Mouse (Mus musculus) forebrain, embryonic 12.5 days (tissue): ENCODE measurements around the gene Sgce. TPM values are rescaled to one million over a fixed set of nuclear protein-coding genes. Genes with fewer than 3 reads are reported as not detected.
A peak's percentile ranks its signal among the peaks of the same experiment; 100 is the strongest.

Experiments
- ATAC-seq: fragments of 200-750 bp; cut with Nextera tagmentation; 2 replicates; pipeline ENCODE4 v1.8.0; 2017; ENCODE audit warnings: moderate TSS enrichment; ENCODE audit not compliant: low FRiP score
- H3K27ac ChIP-seq: fragments of 300-500 bp; sonication (generic); 2 replicates; pipeline ENCODE4 v1.5.1; 2016; ENCODE audit warnings: mild to moderate bottlenecking
- H3K27me3 ChIP-seq: fragments of 300-500 bp; sonication (generic); 2 replicates; pipeline ENCODE4 v1.6.1; 2016; ENCODE audit warnings: mild to moderate bottlenecking
- H3K36me3 ChIP-seq: fragments of 300-500 bp; sonication (generic); replicated peaks from 2 replicates; pipeline ENCODE4 v1.6.1; 2016; ENCODE audit warnings: mild to moderate bottlenecking
- H3K4me1 ChIP-seq: fragments of 300-500 bp; sonication (generic); 2 replicates; pipeline ENCODE4 v1.6.1; 2016
- H3K4me2 ChIP-seq: fragments of 300-500 bp; sonication (generic); 2 replicates; pipeline ENCODE4 v1.6.1; 2016; ENCODE audit warnings: mild to moderate bottlenecking, moderate library complexity
- H3K4me3 ChIP-seq: fragments of 300-500 bp; sonication (generic); replicated peaks from 2 replicates; pipeline ENCODE4 v1.5.1; 2016; ENCODE audit warnings: mild to moderate bottlenecking
- H3K9ac ChIP-seq: fragments of 300-500 bp; sonication (generic); 2 replicates; pipeline ENCODE4 v1.6.1; 2016; ENCODE audit warnings: mild to moderate bottlenecking
- H3K9me3 ChIP-seq: fragments of 300-500 bp; sonication (generic); 2 replicates; pipeline ENCODE4 v1.6.1; 2016
- WGBS: fragments of 180-500 bp; shearing (Covaris S2); methylation state at CpG from one replicate; pipeline ENCODE4 v1.1.7; 2016; 5-methylcytosine and 5-hydroxymethylcytosine counted together
- polyA plus RNA-seq: library from polyadenylated mRNA; unstranded; fragments of >200 nt; fragmentation: Nextera tagmentation; extraction: Ambion mirVana; gene quantifications from 2 replicates; pipeline ENCODE4 v1.2.1, GENCODE M21; 2016

Gene Sgce
- polyA plus RNA-seq, 1 experiment from 2014 or later, result 57.6 TPM

DNA sequence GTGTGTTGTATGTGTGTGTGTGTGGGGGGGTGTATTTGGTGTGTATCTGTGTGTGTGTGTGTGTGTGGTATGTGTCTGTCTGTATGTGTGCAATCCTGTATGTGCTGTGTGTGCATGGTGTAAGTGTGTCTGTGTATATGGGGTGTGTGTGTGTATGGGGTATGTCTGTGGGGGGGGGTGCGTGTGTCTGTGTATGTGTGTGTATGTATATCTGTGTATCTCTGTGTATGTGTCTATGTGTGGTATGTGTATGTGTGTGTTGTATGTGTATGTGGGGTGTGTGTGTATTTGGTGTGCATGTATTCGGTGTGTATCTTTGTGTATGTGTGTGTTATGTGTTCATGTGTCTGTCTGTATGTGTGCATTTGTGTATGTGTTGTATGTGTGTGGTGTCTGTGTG, 30.8 kb downstream of the Sgce start:
- H3K27me3 ChIP-seq, result no peaks in the 10 kb centered on the region
- no peak overlapping the region for H3K27ac ChIP-seq
- no peaks in the 10 kb centered on the region for H3K9me3 ChIP-seq
- no peak overlapping the region for H3K4me3 ChIP-seq
- H3K36me3 ChIP-seq, result peaks cover 12% of the 10 kb centered on the region; the same call in 1 of the 2 replicates
- 99% methylated on average over 2 of the region's 2 CpGs for WGBS
- no peaks in the 10 kb centered on the region for H3K4me1 ChIP-seq
- no peak overlapping the region for H3K4me2 ChIP-seq
- ATAC-seq, result no peak
- H3K9ac ChIP-seq, result no peak overlapping the region

DNA sequence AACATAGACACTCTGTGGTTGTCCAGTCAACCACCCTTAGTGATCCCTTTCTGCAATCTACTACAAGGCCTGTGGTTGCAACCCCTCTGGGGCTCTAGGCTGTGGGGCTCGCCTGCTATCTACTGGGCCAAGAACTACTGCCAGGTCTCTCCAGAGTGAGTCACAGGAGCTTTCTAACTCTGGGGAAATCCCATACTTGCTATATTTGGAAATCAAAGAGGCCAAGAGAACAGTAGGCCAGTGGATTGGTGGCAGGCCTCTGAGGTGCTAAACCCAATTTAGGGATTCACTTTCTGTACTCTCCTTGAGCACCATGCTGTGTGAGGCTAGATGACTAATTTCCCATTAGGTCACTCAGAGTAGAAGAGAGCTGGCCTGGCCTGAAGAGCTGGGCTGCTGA, 38.0 kb downstream of the Sgce start:
- H3K4me1 ChIP-seq, result no peaks in the 10 kb centered on the region
- no peak for ATAC-seq
- H3K9ac ChIP-seq, result no peak overlapping the region
- peaks cover 10% of the 10 kb centered on the region; the same call in 1 of the 2 replicates for H3K36me3 ChIP-seq
- H3K4me3 ChIP-seq, result no peak overlapping the region
- no peak overlapping the region for H3K4me2 ChIP-seq
- no peaks in the 10 kb centered on the region for H3K9me3 ChIP-seq
- WGBS, result 96% methylated on average over 1 of the region's 1 CpGs
- no peaks in the 10 kb centered on the region for H3K27me3 ChIP-seq
- no peak overlapping the region for H3K27ac ChIP-seq

DNA sequence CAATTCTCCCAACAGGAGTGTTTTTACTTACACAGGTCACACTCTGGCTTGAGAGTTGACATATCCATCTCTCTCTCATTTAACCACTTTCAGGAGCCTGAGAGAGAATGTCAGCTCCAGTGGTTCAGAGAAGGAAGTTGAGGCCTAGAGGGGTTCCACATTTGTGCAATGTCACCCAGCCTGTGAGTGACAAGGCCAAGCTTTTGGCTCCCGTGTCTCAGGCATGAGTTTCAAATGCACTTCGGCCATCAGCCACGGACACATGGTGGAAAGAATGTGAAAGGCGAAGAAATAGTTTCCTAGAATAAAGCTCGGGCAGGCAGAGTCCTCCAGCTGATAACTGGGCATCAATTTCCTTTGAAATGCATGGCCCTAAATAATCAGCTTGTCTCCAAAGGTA, 40.6 kb downstream of the Sgce start:
- Histone ChIP-seq H3K4me1 (no peaks in the 10 kb centered on the region; the same call in 1 of the 2 replicates), H3K9me3 (no peaks in the 10 kb centered on the region), H3K4me3 (no peak overlapping the region), H3K27ac (no peak overlapping the region), H3K36me3 (peaks cover 18% of the 10 kb centered on the region), H3K9ac (no peak overlapping the region), H3K4me2 (no peak overlapping the region), H3K27me3 (no peaks in the 10 kb centered on the region)
- WGBS, result 85% methylated on average over 5 of the region's 5 CpGs
- ATAC-seq, result no peak

DNA sequence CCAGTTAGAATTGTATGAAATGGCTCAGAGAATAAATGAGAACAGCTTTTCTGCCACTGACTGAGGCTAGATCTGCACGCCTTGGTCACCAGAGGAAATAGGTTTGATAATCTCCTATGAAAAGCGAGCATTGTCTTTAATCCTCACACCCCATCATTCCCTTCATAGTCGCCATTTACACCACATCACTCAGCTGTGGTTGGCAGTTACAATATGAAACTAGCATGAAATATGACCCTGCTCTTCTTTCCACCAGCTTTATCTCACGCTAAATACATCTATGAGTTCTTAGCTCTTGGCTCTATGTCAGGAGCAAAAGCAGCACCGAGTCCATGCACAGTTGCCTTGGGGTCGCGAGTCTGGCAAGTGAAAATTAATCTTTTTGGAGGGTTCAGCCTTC, 43.1 kb downstream of the Sgce start:
- H3K27ac ChIP-seq, result no peak overlapping the region
- no peak overlapping the region for H3K4me2 ChIP-seq
- H3K4me3 ChIP-seq, result no peak overlapping the region
- WGBS, result 80% methylated on average over 7 of the region's 7 CpGs
- no peaks in the 10 kb centered on the region; the same call in 1 of the 2 replicates for H3K4me1 ChIP-seq
- H3K9ac ChIP-seq, result no peak overlapping the region
- no peaks in the 10 kb centered on the region for H3K27me3 ChIP-seq
- no peak for ATAC-seq
- peaks cover 12% of the 10 kb centered on the region for H3K36me3 ChIP-seq
- no peaks in the 10 kb centered on the region for H3K9me3 ChIP-seq

DNA sequence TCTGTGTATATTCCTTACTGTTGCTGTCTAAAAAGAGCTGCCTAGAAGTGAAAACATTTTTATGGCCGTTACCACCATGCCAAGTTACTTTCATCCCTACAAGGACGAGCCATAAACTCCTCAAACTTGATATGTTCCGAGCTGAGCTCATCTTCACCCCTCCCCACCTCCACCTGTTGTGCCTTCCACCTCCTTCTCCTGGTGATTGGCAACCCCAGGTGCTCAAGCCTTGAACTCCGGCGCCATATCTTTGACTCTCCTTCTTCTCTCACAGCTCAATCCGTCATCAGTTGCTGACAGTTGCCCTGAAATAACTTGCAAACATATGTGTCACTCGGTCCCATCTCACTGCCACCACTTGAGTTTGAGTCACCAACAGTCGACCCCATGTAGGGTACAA, 45.4 kb downstream of the Sgce start:
- no peaks in the 10 kb centered on the region for H3K27me3 ChIP-seq
- no peaks in the 10 kb centered on the region; the same call in 1 of the 2 replicates for H3K4me1 ChIP-seq
- no peak overlapping the region for H3K4me2 ChIP-seq
- no peak overlapping the region for H3K9ac ChIP-seq
- H3K4me3 ChIP-seq, result no peak overlapping the region
- H3K9me3 ChIP-seq, result no peaks in the 10 kb centered on the region
- H3K27ac ChIP-seq, result no peak overlapping the region
- ATAC-seq, result no peak
- peaks cover 12% of the 10 kb centered on the region for H3K36me3 ChIP-seq
- 94% methylated on average over 8 of the region's 8 CpGs for WGBS

GRCm38 (mm10) chr6:4695778-4696177, 51.2 kb downstream of the Sgce start:
- Histone ChIP-seq H3K27ac (no peak overlapping the region), H3K9ac (no peak overlapping the region), H3K4me2 (no peak overlapping the region), H3K4me3 (no peak overlapping the region), H3K36me3 (peaks cover 3% of the 10 kb centered on the region; the same call in 1 of the 2 replicates), H3K27me3 (no peaks in the 10 kb centered on the region), H3K9me3 (no peaks in the 10 kb centered on the region), H3K4me1 (no peaks in the 10 kb centered on the region)
- ATAC-seq, result no peak
- WGBS, result 65% methylated on average over 3 of the region's 3 CpGs

- no peaks in the 10 kb centered on the region for H3K4me1 ChIP-seq
- no peaks in the 10 kb centered on the region for H3K27me3 ChIP-seq
- 66% methylated on average over 8 of the region's 8 CpGs for WGBS
- no peak overlapping the region for H3K9ac ChIP-seq
- ATAC-seq, result no peak
- no peak overlapping the region for H3K4me2 ChIP-seq
- H3K4me3 ChIP-seq, result no peak overlapping the region
- H3K36me3 ChIP-seq, result peaks cover 3% of the 10 kb centered on the region; the same call in 1 of the 2 replicates
- no peak overlapping the region for H3K27ac ChIP-seq
- no peaks in the 10 kb centered on the region for H3K9me3 ChIP-seq
Observed at GRCm38 (mm10) chr6:4694672-4695231, 52.3 kb downstream of the Sgce start.

DNA sequence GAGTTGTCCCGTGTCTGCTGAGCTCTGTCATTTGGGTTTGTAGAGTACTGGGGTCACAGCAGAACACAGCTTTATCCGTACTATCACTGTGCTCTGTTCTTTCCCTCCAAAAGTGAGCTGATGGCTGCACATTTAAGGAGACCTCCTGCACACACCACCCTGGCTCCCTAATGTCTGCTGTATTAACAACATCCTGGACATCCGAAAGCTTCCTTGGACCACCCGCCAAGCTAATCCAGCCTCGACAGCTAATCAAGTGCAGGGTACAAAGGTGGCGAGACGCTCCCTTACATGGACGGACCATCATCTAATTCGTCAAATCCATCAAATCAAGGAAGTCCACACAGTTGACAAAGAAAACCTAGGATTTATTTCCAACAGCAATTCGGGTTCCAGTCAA, 53.5 kb downstream of the Sgce start:
- 34% methylated on average over 10 of the region's 10 CpGs for whole genome bisulfite sequencing
- Histone ChIP-seq H3K9ac (no peak overlapping the region), H3K27ac (no peak overlapping the region), H3K4me2 (no peak overlapping the region), H3K27me3 (no peaks in the 10 kb centered on the region), H3K4me3 (no peak overlapping the region), H3K36me3 (peaks cover 5% of the 10 kb centered on the region; the same call in 1 of the 2 replicates), H3K9me3 (no peaks in the 10 kb centered on the region), H3K4me1 (no peaks in the 10 kb centered on the region)
- no peak for ATAC-seq

DNA sequence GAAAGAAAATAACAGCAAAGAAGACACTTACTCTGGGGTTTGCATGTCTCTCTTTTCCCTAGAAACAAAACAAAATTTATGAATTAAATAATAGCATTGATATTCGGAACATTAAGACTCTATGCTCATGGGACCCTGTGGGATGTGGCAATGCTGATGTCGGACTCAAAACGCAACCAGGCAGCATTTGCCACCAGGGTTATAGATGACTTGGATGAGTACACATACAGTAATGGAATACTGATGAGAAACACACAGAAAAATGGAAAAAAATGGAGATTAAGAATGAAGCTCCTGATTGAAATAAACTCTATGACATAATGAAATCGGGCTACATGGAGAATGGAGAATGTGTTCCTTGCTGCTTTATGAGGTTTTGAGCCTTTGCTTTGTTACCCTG, 56.6 kb downstream of the Sgce start:
- H3K9me3 ChIP-seq, result no peaks in the 10 kb centered on the region
- 84% methylated on average over 4 of the region's 4 CpGs for WGBS
- no peak overlapping the region for H3K4me2 ChIP-seq
- H3K36me3 ChIP-seq, result peaks cover 5% of the 10 kb centered on the region; the same call in 1 of the 2 replicates
- peak; percentile 33; the same call in 1 of the 2 replicates for ATAC-seq
- H3K27me3 ChIP-seq, result no peaks in the 10 kb centered on the region
- H3K4me1 ChIP-seq, result no peaks in the 10 kb centered on the region
- H3K4me3 ChIP-seq, result no peak overlapping the region
- H3K9ac ChIP-seq, result no peak overlapping the region
- H3K27ac ChIP-seq, result no peak overlapping the region

DNA sequence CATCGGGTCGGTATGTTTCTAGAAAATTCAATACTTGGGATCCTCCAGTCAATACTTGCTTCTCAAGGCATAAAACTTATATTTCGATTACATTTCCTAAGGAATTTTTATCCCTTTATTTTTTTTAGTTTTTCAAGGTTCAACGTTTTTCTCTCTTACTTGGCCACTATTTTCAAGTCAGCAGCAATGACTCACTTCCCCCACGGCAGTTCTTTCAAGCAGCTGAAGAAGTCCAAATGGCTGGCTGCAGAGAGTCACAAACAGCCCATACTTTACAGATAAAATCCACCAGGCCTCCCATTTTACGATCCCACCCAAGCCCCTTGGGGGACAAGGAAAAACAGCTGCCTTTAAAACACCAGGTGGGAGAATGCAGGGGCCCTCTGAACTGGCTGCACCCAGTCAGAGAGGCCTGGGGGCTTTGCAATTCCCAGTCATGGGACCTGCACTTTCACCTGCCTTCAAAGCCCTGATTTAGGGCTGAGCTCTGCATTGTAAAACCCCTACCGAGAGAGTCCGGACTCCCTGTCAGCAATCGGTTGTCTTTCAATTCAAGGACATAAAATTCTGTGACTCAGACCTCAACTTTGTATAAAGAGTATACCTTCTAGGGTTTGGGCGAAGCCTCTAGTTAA, 62.2 kb downstream of the Sgce start:
- Histone ChIP-seq H3K9ac (no peak overlapping the region), H3K4me1 (no peaks in the 10 kb centered on the region), H3K36me3 (0 out of 2 replicates have a peak, but pooled peaks cover 6% of the 10 kb centered on the region), H3K4me3 (no peak overlapping the region), H3K27me3 (no peaks in the 10 kb centered on the region), H3K27ac (no peak overlapping the region), H3K4me2 (no peak overlapping the region), H3K9me3 (no peaks in the 10 kb centered on the region)
- 74% methylated on average over 10 of the region's 10 CpGs for WGBS
- ATAC-seq, result no peak

DNA sequence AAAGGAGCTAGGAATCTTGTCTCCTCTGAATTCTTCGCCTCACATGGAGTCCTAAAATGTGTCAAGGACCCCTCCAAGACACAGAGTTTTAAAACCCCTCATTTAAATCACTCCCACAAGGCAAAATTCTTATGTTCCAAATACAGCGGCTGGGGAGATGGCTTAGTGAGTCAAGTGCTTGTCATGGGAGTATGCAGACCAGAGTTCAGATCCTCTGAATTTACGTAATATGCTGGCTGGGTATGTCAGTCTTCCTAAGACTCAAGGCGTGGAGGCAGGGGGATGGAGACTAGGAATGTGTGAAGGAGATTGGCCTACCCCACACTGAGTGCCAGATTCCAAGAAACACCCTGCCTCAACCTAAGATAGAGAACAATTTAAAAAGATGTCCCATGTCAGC, 66.4 kb downstream of the Sgce start:
- no peak overlapping the region for H3K9ac ChIP-seq
- H3K27ac ChIP-seq, result 0 out of 2 replicates have a peak overlapping the region, but pooled peaks have one; percentile 5
- no peak overlapping the region for H3K4me2 ChIP-seq
- peaks cover 10% of the 10 kb centered on the region for H3K4me1 ChIP-seq
- H3K36me3 ChIP-seq, result 0 out of 2 replicates have a peak, but pooled peaks cover 4% of the 10 kb centered on the region
- no peaks in the 10 kb centered on the region for H3K27me3 ChIP-seq
- H3K4me3 ChIP-seq, result no peak overlapping the region
- H3K9me3 ChIP-seq, result no peaks in the 10 kb centered on the region
- WGBS, result 76% methylated on average over 4 of the region's 4 CpGs
- ATAC-seq, result no peak

DNA sequence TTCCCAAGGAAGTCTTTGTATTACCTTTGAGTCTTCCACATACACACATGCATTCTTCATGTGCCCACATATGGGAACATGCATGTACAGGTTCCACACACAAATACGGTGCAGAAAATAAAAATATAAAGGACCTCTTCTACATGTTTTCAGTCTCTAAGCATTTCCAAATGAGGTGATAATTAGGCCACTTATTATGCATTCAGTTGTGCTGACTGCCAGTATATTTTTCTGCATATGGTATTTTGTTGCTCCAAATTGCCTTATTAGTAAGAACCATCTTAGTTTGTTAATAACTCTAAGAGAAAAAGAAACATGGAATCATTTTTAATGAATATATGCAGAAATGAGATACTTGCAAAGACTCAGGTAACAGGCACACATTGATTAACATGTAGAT, 67.0 kb downstream of the Sgce start:
- no peak for ATAC-seq
- no peak overlapping the region for H3K4me2 ChIP-seq
- H3K9ac ChIP-seq, result no peak overlapping the region
- H3K4me3 ChIP-seq, result no peak overlapping the region
- H3K27ac ChIP-seq, result 0 out of 2 replicates have a peak overlapping the region, but pooled peaks have one; percentile 19
- H3K4me1 ChIP-seq, result peaks cover 10% of the 10 kb centered on the region
- H3K27me3 ChIP-seq, result no peaks in the 10 kb centered on the region
- WGBS, result 79% methylated on average over 1 of the region's 1 CpGs
- H3K9me3 ChIP-seq, result no peaks in the 10 kb centered on the region
- H3K36me3 ChIP-seq, result 0 out of 2 replicates have a peak, but pooled peaks cover 4% of the 10 kb centered on the region

DNA sequence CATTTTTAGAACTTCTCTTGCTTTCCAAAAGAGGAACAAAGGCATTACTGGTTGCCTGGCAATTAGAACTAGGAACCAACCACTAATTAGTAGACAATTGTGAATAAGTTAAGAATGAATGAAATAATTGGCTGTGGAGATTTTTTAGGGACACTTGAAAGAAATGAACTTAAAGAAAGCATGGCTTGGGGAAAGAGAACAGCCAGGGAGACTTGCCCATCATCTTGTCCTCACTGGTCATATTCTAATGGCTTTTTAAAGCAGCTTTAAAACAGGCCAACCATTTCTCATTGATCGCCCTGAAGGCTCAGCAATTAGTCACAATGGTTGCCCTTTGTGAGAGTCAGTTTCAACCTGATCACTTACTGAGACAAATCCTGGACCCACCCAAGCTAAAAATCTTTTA, 69.6 kb downstream of the Sgce start:
- no peaks in the 10 kb centered on the region for H3K9me3 ChIP-seq
- WGBS, result 4% methylated on average over 1 of the region's 1 CpGs
- no peaks in the 10 kb centered on the region for H3K36me3 ChIP-seq
- no peak overlapping the region for H3K4me3 ChIP-seq
- no peak overlapping the region for H3K4me2 ChIP-seq
- peak; percentile 78; the same call in 1 of the 2 replicates for ATAC-seq
- no peak overlapping the region for H3K9ac ChIP-seq
- H3K4me1 ChIP-seq, result peaks cover 10% of the 10 kb centered on the region
- H3K27me3 ChIP-seq, result no peaks in the 10 kb centered on the region
- H3K27ac ChIP-seq, result no peak overlapping the region
